Mouse (Mus musculus): Measurements from ENCODE around the gene Ctf1. TPM values are rescaled to one million over a fixed set of nuclear protein-coding genes. Genes with fewer than 3 reads are reported as not detected.
"Not testable (repeated sequence)": the region's sequence is repeated elsewhere in the genome, so short reads cannot be mapped to it uniquely, and the experiment has no call there.

The Ctf1 gene
- polyA plus RNA-seq, 1 experiment from 2014 or later = 15.6 TPM

- TF ChIP-seq CTCF (IDR thresholded peaks at IDR 0.05; ENCODE audit: low read depth) = no peak
- no peak for ATAC-seq (ENCODE audit: insufficient read depth)
- Histone ChIP-seq H3K4me2 (no peak overlapping the region), H3K9me3 (ENCODE audit: low read depth, low read length) (no peaks in the 10 kb centered on the region), H3K9ac (no peak overlapping the region), H3K36me3 (ENCODE audit: insufficient read depth) (no peaks in the 10 kb centered on the region), H3K27me3 (ENCODE audit: insufficient read depth, low read length) (no peaks in the 10 kb centered on the region), H3K27ac (ENCODE audit: low read depth) (no peak overlapping the region), H3K4me1 (ENCODE audit: insufficient read depth) (no peaks in the 10 kb centered on the region), H3K4me3 (ENCODE audit: low read depth, low read length) (no peak overlapping the region)
- DNase-seq = no peak
- WGBS = 90% methylated on average over 8 of the region's 8 CpGs
These were observed 19.2 kb upstream of the Ctf1 start for GRCm38 (mm10) chr7:127693290-127693689.

- 84% methylated on average over 7 of the region's 7 CpGs for WGBS
These were observed 18.8 kb upstream of the Ctf1 start for GRCm38 (mm10) chr7:127693730-127694129.

GRCm38 (mm10) chr7:127698986-127699385, 13.6 kb upstream of the Ctf1 start:
- ATAC-seq (ENCODE audit: insufficient read depth) (no peak), DNase-seq (no peak)
- 70% methylated on average over 6 of the region's 6 CpGs for WGBS
- TF ChIP-seq CTCF (IDR thresholded peaks at IDR 0.05; ENCODE audit: low read depth) = no peak
- Histone ChIP-seq H3K4me3 (ENCODE audit: low read depth, low read length) (no peak overlapping the region), H3K27ac (ENCODE audit: low read depth) (no peak overlapping the region), H3K27me3 (ENCODE audit: insufficient read depth, low read length) (no peaks in the 10 kb centered on the region), H3K36me3 (ENCODE audit: insufficient read depth) (peaks cover 31% of the 10 kb centered on the region), H3K4me1 (ENCODE audit: insufficient read depth) (no peaks in the 10 kb centered on the region), H3K9me3 (ENCODE audit: low read depth, low read length) (no peaks in the 10 kb centered on the region), H3K4me2 (no peak overlapping the region), H3K9ac (no peak overlapping the region)

More at GRCm38 (mm10) chr7:127693730-127694129, 18.8 kb upstream of the Ctf1 start:
- H3K4me1 ChIP-seq (ENCODE audit: insufficient read depth); ATAC-seq (ENCODE audit: insufficient read depth); H3K27ac ChIP-seq (ENCODE audit: low read depth); H3K36me3 ChIP-seq (ENCODE audit: insufficient read depth); H3K9ac ChIP-seq; H3K9me3 ChIP-seq (ENCODE audit: low read depth, low read length); H3K4me2 ChIP-seq; H3K4me3 ChIP-seq (ENCODE audit: low read depth, low read length); H3K27me3 ChIP-seq (ENCODE audit: insufficient read depth, low read length); DNase-seq: not testable (repeated sequence)

DNA sequence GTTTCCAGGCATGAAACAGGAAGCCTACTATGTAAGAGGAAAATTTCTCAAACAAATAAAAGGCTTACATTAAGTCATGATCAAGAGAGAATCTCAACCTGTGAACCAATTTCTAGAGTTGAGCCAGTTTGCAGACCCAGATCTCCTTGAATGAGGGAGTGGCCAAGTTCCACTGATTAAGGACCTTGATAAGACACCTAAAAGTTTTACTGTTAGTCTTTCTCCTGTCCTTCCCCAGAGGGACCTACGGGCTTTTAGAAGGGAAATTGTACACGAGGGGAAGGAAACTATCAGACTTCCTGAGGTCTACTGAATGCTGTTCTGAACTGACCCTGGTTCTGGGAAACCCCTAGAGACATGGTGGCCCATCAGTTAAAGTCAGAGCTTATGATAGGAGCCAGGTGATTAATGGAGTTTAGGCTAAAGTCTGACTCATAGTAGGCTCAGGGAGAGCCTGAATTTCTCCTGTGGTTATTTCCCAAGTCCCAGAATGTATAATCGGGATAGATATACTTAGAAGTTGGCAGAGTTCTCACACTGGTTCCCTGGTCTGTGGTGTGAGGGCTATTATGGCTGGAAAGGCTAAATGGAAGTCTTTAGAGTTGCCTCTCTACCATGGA, 11.7 kb upstream of the Ctf1 start:
- H3K9me3 ChIP-seq (ENCODE audit: low read depth, low read length) = no peaks in the 10 kb centered on the region
- no peak for ATAC-seq (ENCODE audit: insufficient read depth)
- WGBS = 71% methylated on average over 3 of the region's 3 CpGs
- H3K4me1 ChIP-seq (ENCODE audit: insufficient read depth) = no peaks in the 10 kb centered on the region
- no peak for TF ChIP-seq CTCF (IDR thresholded peaks at IDR 0.05; ENCODE audit: low read depth)
- H3K27me3 ChIP-seq (ENCODE audit: insufficient read depth, low read length) = no peaks in the 10 kb centered on the region
- peaks cover 47% of the 10 kb centered on the region for H3K36me3 ChIP-seq (ENCODE audit: insufficient read depth)
- no peak overlapping the region for H3K4me3 ChIP-seq (ENCODE audit: low read depth, low read length)
- no peak overlapping the region for H3K27ac ChIP-seq (ENCODE audit: low read depth)
- no peak for DNase-seq
- H3K9ac ChIP-seq = no peak overlapping the region
- no peak overlapping the region for H3K4me2 ChIP-seq

GRCm38 (mm10) chr7:127703561-127704178, 8.9 kb upstream of the Ctf1 start:
- Histone ChIP-seq H3K4me1 (ENCODE audit: insufficient read depth) (peaks cover 11% of the 10 kb centered on the region; the same call in 1 of the 2 replicates), H3K4me2 (no peak overlapping the region), H3K27me3 (ENCODE audit: insufficient read depth, low read length) (no peaks in the 10 kb centered on the region), H3K4me3 (ENCODE audit: low read depth, low read length) (no peak overlapping the region), H3K9me3 (ENCODE audit: low read depth, low read length) (no peaks in the 10 kb centered on the region), H3K27ac (ENCODE audit: low read depth) (no peak overlapping the region), H3K36me3 (ENCODE audit: insufficient read depth) (peaks cover 60% of the 10 kb centered on the region), H3K9ac (no peak overlapping the region)
- TF ChIP-seq CTCF (IDR thresholded peaks at IDR 0.05; ENCODE audit: low read depth) = no peak
- DNase-seq (no peak), ATAC-seq (ENCODE audit: insufficient read depth) (no peak)
- 87% methylated on average over 8 of the region's 8 CpGs for WGBS

DNA sequence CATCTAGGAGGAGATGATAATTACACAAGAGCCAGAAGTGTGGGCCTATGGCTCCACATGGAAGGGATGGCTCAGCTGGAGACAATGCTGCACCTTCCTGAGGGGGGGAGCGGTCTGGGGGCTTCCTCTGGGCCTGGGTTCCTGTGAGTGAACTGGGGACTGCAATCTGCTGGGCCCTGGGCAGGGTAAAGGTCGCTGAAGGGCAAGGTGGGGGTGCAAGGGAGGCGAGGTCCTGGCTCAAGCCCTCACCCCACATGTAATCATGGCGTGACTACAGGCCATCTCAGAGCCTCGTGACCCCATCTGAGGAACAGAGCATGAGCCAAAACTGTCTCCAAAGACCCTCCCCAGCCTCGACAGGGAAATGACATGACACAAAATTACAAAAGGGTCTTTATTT, 7.9 kb upstream of the Ctf1 start:
- Histone ChIP-seq H3K9ac (no peak overlapping the region), H3K27me3 (ENCODE audit: insufficient read depth, low read length) (no peaks in the 10 kb centered on the region), H3K4me3 (ENCODE audit: low read depth, low read length) (no peak overlapping the region), H3K4me1 (ENCODE audit: insufficient read depth) (peaks cover 15% of the 10 kb centered on the region; the same call in 1 of the 2 replicates), H3K27ac (ENCODE audit: low read depth) (no peak overlapping the region), H3K36me3 (ENCODE audit: insufficient read depth) (peaks cover 55% of the 10 kb centered on the region), H3K4me2 (no peak overlapping the region), H3K9me3 (ENCODE audit: low read depth, low read length) (no peaks in the 10 kb centered on the region)
- 69% methylated on average over 6 of the region's 6 CpGs for WGBS
- no peak for ATAC-seq (ENCODE audit: insufficient read depth)
- DNase-seq = no peak
- no peak for TF ChIP-seq CTCF (IDR thresholded peaks at IDR 0.05; ENCODE audit: low read depth)

GRCm38 (mm10) chr7:127705706-127706105, 6.8 kb upstream of the Ctf1 start:
- no peak for ATAC-seq (ENCODE audit: insufficient read depth)
- no peak overlapping the region for H3K9ac ChIP-seq
- no peak for TF ChIP-seq CTCF (IDR thresholded peaks at IDR 0.05; ENCODE audit: low read depth)
- no peak overlapping the region for H3K4me3 ChIP-seq (ENCODE audit: low read depth, low read length)
- DNase-seq = no peak
- peaks cover 15% of the 10 kb centered on the region; the same call in 1 of the 2 replicates for H3K4me1 ChIP-seq (ENCODE audit: insufficient read depth)
- no peaks in the 10 kb centered on the region for H3K9me3 ChIP-seq (ENCODE audit: low read depth, low read length)
- H3K27ac ChIP-seq (ENCODE audit: low read depth) = no peak overlapping the region
- WGBS = 73% methylated on average over 4 of the region's 4 CpGs
- peaks cover 50% of the 10 kb centered on the region for H3K36me3 ChIP-seq (ENCODE audit: insufficient read depth)
- no peaks in the 10 kb centered on the region for H3K27me3 ChIP-seq (ENCODE audit: insufficient read depth, low read length)
- no peak overlapping the region for H3K4me2 ChIP-seq

Measured in lung, embryonic 14.5 days (tissue).